ENCODE assay signal across 12 mouse cellular contexts in genomic region chr3:68513340-68514119, GRCm38 (mm10).
DNase-seq lines count a peak whose midpoint lies in the region; ATAC-seq lines count a peak whose summit lies in the region.
"Had no signal": no experiment of that assay in that cellular context is flagged by ENCODE, and none has a peak within 500 bp of the region (broad histone marks: within the 10 kb centered on the region; RNA-seq: fewer than 3 reads in every experiment).

No protein-coding gene starts in this region.

- intact Hi-C loops in left cerebral cortex, postnatal 4 days (cut with DNase I): no loop called here
- intact Hi-C loops in left cerebral cortex, postnatal 36 days (cut with DNase I): no loop called here

- 0 out of 2 replicates have a peak, but pooled peaks cover 2% of the 10 kb centered on the region for H3K4me1 ChIP-seq in hindbrain, embryonic 11.5 days (replicated peaks; ENCODE audit: control insufficient read depth, insufficient read depth, low read length)
- H3K4me1 ChIP-seq in neural tube, embryonic 15.5 days: peaks cover 30% of the 10 kb centered on the region

- peak; percentile 35 for DNase-seq in left cerebral cortex, postnatal 4 days
- no peak for DNase-seq in left cerebral cortex, postnatal 36 days (ENCODE audit: low spot score in 2 of 2)
- DNase-seq in hindbrain, embryonic 11.5 days (ENCODE audit: low spot score): peak; percentile 26
- peak; percentile 36 for DNase-seq in kidney, postnatal 10 days
- no peak for DNase-seq in adrenal gland, adult 18-20 months (ENCODE audit: low spot score in 2 of 2)
- DNase-seq in heart, adult 9 months (ENCODE audit: low spot score in 2 of 2): no peak
- DNase-seq: liver; right cerebral cortex, postnatal 14 days had no signal

- H3K9ac ChIP-seq in hindbrain, embryonic 11.5 days (ENCODE audit: low read depth, low read length): no peak overlapping the region
- H3K9ac ChIP-seq in neural tube, embryonic 15.5 days (replicated peaks): no peak overlapping the region
- H3K9ac ChIP-seq: embryonic facial prominence, embryonic 15.5 days had no signal

- ATAC-seq in hindbrain, embryonic 11.5 days (ENCODE audit: low FRiP score): peak; percentile 84
- ATAC-seq in neural tube, embryonic 15.5 days (ENCODE audit: low FRiP score): peak; percentile 73
- ATAC-seq in monocyte, adult 5-6 weeks (replicated peaks; ENCODE audit: insufficient number of reproducible peaks, low FRiP score, low TSS enrichment, poor library complexity, severe bottlenecking): no peak

- H3K4me3 ChIP-seq in hindbrain, embryonic 11.5 days (ENCODE audit: low read depth, low read length): no peak overlapping the region
- no peak overlapping the region for H3K4me3 ChIP-seq in neural tube, embryonic 15.5 days (replicated peaks)
- H3K4me3 ChIP-seq: embryonic facial prominence, embryonic 15.5 days; megakaryocyte, embryonic 14.5 days had no signal

- H3K27me3 ChIP-seq in hindbrain, embryonic 11.5 days (ENCODE audit: control insufficient read depth, insufficient read depth, low read length): no peaks in the 10 kb centered on the region
- H3K27me3 ChIP-seq in neural tube, embryonic 15.5 days (replicated peaks): no peaks in the 10 kb centered on the region
- H3K27me3 ChIP-seq: embryonic facial prominence, embryonic 15.5 days; megakaryocyte, embryonic 14.5 days had no signal

- H3K4me2 ChIP-seq in hindbrain, embryonic 11.5 days (replicated peaks; ENCODE audit: low read depth, low read length): no peak overlapping the region
- no peak overlapping the region for H3K4me2 ChIP-seq in neural tube, embryonic 15.5 days
- H3K4me2 ChIP-seq: embryonic facial prominence, embryonic 15.5 days had no signal

- no peaks in the 10 kb centered on the region for H3K36me3 ChIP-seq in hindbrain, embryonic 11.5 days (ENCODE audit: control insufficient read depth, insufficient read depth, low read length)
- no peaks in the 10 kb centered on the region for H3K36me3 ChIP-seq in neural tube, embryonic 15.5 days
- H3K36me3 ChIP-seq: embryonic facial prominence, embryonic 15.5 days had no signal

- H3K27ac ChIP-seq in hindbrain, embryonic 11.5 days (ENCODE audit: low read depth, low read length): peak overlapping the region; percentile 39; the same call in 1 of the 2 replicates
- peak overlapping the region; percentile 52 for H3K27ac ChIP-seq in neural tube, embryonic 15.5 days (replicated peaks)
- H3K27ac ChIP-seq: embryonic facial prominence, embryonic 15.5 days had no signal

- no peaks in the 10 kb centered on the region for H3K9me3 ChIP-seq in hindbrain, embryonic 11.5 days (ENCODE audit: control insufficient read depth, low read length)
- H3K9me3 ChIP-seq in neural tube, embryonic 15.5 days (replicated peaks): no peaks in the 10 kb centered on the region
- H3K9me3 ChIP-seq: embryonic facial prominence, embryonic 15.5 days; megakaryocyte, embryonic 14.5 days had no signal

- 51% methylated on average over 7 of the region's 7 CpGs for WGBS in hindbrain, embryonic 11.5 days
- WGBS in neural tube, embryonic 15.5 days: 35% methylated on average over 7 of the region's 7 CpGs

Comparison
In these comparisons a context has a peak if more than half of its experiments do, and no peak if none do; other contexts are left out.
1. DNase-seq: peak in left cerebral cortex, postnatal 4 days (single experiment), hindbrain, embryonic 11.5 days (single experiment) and kidney, postnatal 10 days (single experiment); none in left cerebral cortex, postnatal 36 days (0 of 2), adrenal gland, adult 18-20 months (0 of 2) and heart, adult 9 months (0 of 2).